Comparison of ENCODE assay signal across 12 mouse cellular contexts in genomic region chr4:114902641-114903421, GRCm38 (mm10). TPM values are rescaled to one million over a fixed set of nuclear protein-coding genes. Genes with fewer than 3 reads are reported as not detected.
DNase-seq lines count a peak whose midpoint lies in the region; ATAC-seq lines count a peak whose summit lies in the region.
"Had no signal": no experiment of that assay in that cellular context is flagged by ENCODE, and none has a peak within 500 bp of the region (broad histone marks: within the 10 kb centered on the region; RNA-seq: fewer than 3 reads in every experiment).

No protein-coding gene starts in this region.

- no peaks in the 10 kb centered on the region for H3K36me3 ChIP-seq in intestine, embryonic 15.5 days
- H3K36me3 ChIP-seq: heart, embryonic 12.5 days had no signal

- 2% methylated on average over 39 of the region's 39 CpGs for WGBS in intestine, embryonic 15.5 days

- intact Hi-C loops in heart, postnatal 25 days (cut with DNase I): no loop called here

- no peak overlapping the region for H3K9ac ChIP-seq in intestine, embryonic 15.5 days
- H3K9ac ChIP-seq: heart, embryonic 12.5 days had no signal

- DNase-seq in kidney, adult 18-20 months: peak; percentile 15
- no peak for DNase-seq in kidney, adult 8-10 months
- peak; percentile 8 for DNase-seq in right cerebral cortex, postnatal 4 days
- DNase-seq in right cerebral cortex, adult 2 months (ENCODE audit: low spot score in 2 of 2): no peak
- DNase-seq in yolk sac, embryonic 10.5 days (ENCODE audit: low spot score): peak; percentile 17
- DNase-seq in heart, postnatal 25 days (ENCODE audit: low spot score): no peak
- no peak for DNase-seq in lung, postnatal 36 days
- DNase-seq: thymus, postnatal 25 days had no signal

- no peak overlapping the region for H3K27ac ChIP-seq in intestine, embryonic 15.5 days

- H3K27me3 ChIP-seq in intestine, embryonic 15.5 days (replicated peaks): peaks cover 96% of the 10 kb centered on the region

- no peaks in the 10 kb centered on the region for H3K9me3 ChIP-seq in intestine, embryonic 15.5 days
- H3K9me3 ChIP-seq: heart, embryonic 12.5 days had no signal

- 0 out of 2 replicates have a peak overlapping the region, but pooled peaks have one; percentile 26 for H3K4me3 ChIP-seq in intestine, embryonic 15.5 days (replicated peaks)

- H3K4me2 ChIP-seq in intestine, embryonic 15.5 days (replicated peaks): peak overlapping the region; percentile 22

- H3K4me1 ChIP-seq in intestine, embryonic 15.5 days (replicated peaks): peaks cover 11% of the 10 kb centered on the region

- ATAC-seq in intestine, embryonic 15.5 days: no peak

RNA-seq across cellular contexts. Expression of gene Foxd2, which starts 5.8 kb away (rescaled TPM):
- 0.64 and 0.88 TPM in 2 replicates for polyA plus RNA-seq in intestine, embryonic 15.5 days (2015; fragmentation: Nextera tagmentation; extraction: Ambion mirVana)
- under 1 TPM; 0.17 to 0.44 TPM for total RNA-seq in heart, postnatal 25 days (2021)
- polyA plus RNA-seq: heart, embryonic 12.5 days had no signal

RNA-seq across cellular contexts. Expression of gene Foxe3, which starts 23.0 kb away (rescaled TPM):
- polyA plus RNA-seq in intestine, embryonic 15.5 days (2015; fragmentation: Nextera tagmentation; extraction: Ambion mirVana): not detected in 2 replicates
- not detected for total RNA-seq in heart, postnatal 25 days (2021)
- total RNA-seq: left cerebral cortex, postnatal 10 days; monocyte, adult 5-6 weeks had no signal
- polyA plus RNA-seq: heart, embryonic 12.5 days had no signal

Comparison
In these comparisons a context has a peak if more than half of its experiments do, and no peak if none do; other contexts are left out.
1. DNase-seq: peak in kidney, adult 18-20 months (single experiment), right cerebral cortex, postnatal 4 days (single experiment) and yolk sac, embryonic 10.5 days (single experiment); none in kidney, adult 8-10 months (0 of 2), right cerebral cortex, adult 2 months (0 of 2), heart, postnatal 25 days (single experiment) and lung, postnatal 36 days (single experiment).